Mouse (Mus musculus) megakaryocyte progenitor cell, adult 5-6 weeks (primary cell): ENCODE measurements at regions not wholly inside any gene's neighbourhood (a gene's known extent, or its start where the extent isn't known, plus 50 kb on each side); places are given as distances from the start of the nearest gene placed in this dataset.

ENCODE experiments used
- ATAC-seq: replicated peaks from 2 replicates; pipeline ENCODE4 v1.8.0; 2016; ENCODE audit warnings: mild to moderate bottlenecking, moderate TSS enrichment, inconsistent platforms; ENCODE audit not compliant: poor library complexity

- ATAC-seq, result no peak
Measured at GRCm38 (mm10) chr2:103143985-103144384, 70.5 kb downstream of the Apip start.

GRCm38 (mm10) chr2:103144420-103144819, 70.9 kb downstream of the Apip start:
- no peak for ATAC-seq

- peak; percentile 74 for ATAC-seq
Measured at GRCm38 (mm10) chr2:103145058-103145457, 71.6 kb downstream of the Apip start.

GRCm38 (mm10) chr2:103146132-103146531, 72.7 kb downstream of the Apip start:
- ATAC-seq, result peak; percentile 67

- peak; percentile 76 for ATAC-seq
Measured at GRCm38 (mm10) chr2:103153261-103153660, 79.8 kb downstream of the Apip start.

- no peak for ATAC-seq
Measured at GRCm38 (mm10) chr2:103167741-103168140, 94.3 kb downstream of the Apip start.

- ATAC-seq, result no peak
Measured at GRCm38 (mm10) chr2:103168266-103168665, 94.8 kb downstream of the Apip start.

GRCm38 (mm10) chr2:103177361-103177760, 103.9 kb downstream of the Apip start:
- no peak for ATAC-seq

GRCm38 (mm10) chr2:103180298-103180927, 106.9 kb downstream of the Apip start:
- no peak for ATAC-seq

- no peak for ATAC-seq
Measured at GRCm38 (mm10) chr2:103186751-103187260, 113.3 kb downstream of the Apip start.

- no peak for ATAC-seq
Measured at GRCm38 (mm10) chr2:103192591-103192990, 110.5 kb downstream of the Ehf start.

- ATAC-seq, result no peak
Measured at GRCm38 (mm10) chr2:103200313-103200712, 102.8 kb downstream of the Ehf start.

- no peak for ATAC-seq
Measured at GRCm38 (mm10) chr2:103205046-103205445, 98.0 kb downstream of the Ehf start.

- no peak for ATAC-seq
Measured at GRCm38 (mm10) chr2:103208370-103208769, 94.7 kb downstream of the Ehf start.

- ATAC-seq, result no peak
Measured at GRCm38 (mm10) chr2:103209056-103209455, 94.0 kb downstream of the Ehf start.

- ATAC-seq, result peak; percentile 31; the same call in 1 of the 2 replicates
Measured at GRCm38 (mm10) chr2:103209512-103209981, 93.5 kb downstream of the Ehf start.

- no peak for ATAC-seq
Measured at GRCm38 (mm10) chr2:103211179-103211578, 91.9 kb downstream of the Ehf start.
